Mouse (Mus musculus) cerebral cortex, adult 2 months (tissue): Measurements from ENCODE around the gene Tchh.

Source experiments
- WGBS: fragments of 180-500 bp; shearing (Covaris S2); methylation state at CpG from one replicate; pipeline ENCODE4 v1.1.7; 2018; 5-methylcytosine and 5-hydroxymethylcytosine counted together

Tchh gene

DNA sequence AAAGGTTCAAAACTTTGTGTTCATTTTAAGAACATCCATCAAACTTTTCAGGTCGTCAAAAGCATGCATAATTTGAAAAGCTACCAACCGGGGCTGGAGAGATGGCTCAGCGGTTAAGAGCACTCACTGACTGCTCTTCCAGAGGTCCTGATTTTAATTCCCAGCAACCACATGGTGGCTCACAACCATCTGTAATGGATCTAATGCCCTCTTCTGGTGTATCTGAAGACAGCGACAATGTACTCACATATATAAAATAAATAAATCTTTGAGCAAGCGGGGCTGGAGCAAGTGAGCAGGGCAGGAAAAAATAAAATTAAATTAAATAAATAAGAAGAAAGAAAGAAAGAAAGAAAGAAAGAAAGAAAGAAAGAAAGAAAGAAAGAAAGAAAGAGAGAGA lies 52.6 kb downstream of the Tchh start:
- WGBS = 26% methylated on average over 5 of the region's 5 CpGs

DNA sequence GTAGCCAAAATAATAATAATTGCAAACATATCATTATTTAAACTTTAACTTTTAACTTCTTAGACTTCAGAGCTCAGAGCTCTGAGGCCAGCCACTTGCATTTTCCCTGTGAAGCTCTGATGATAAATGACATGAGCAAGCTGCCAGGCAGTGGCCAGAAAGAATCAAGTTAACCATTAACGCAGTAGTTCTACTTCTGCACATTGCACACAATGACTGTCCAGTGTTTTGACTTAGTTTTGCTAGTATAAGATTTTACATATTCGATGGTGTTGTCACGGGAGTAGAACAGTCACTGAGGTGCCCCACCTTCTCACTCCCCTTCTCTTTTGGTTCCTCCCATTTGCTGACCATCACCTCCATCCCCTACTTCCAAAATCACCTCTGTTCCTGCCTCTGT lies 55.0 kb downstream of the Tchh start:
- 87% methylated on average over 3 of the region's 3 CpGs for WGBS
